Mouse (Mus musculus): ENCODE results near the gene Zfp697.
"Not testable (repeated sequence)": the region's sequence is repeated elsewhere in the genome, so short reads cannot be mapped to it uniquely, and the experiment has no call there.

Zfp697 gene

GRCm38 (mm10) chr3:98614406-98614927, 232.2 kb downstream of the Zfp697 start:
- DNase-seq (ENCODE audit: extremely low read depth, insufficient read length, low spot score), result not testable (repeated sequence)

- DNase-seq (ENCODE audit: extremely low read depth, insufficient read length, low spot score), result not testable (repeated sequence)
These were observed 234.0 kb downstream of the Zfp697 start for GRCm38 (mm10) chr3:98616244-98616643.

GRCm38 (mm10) chr3:98616786-98617185, 234.5 kb downstream of the Zfp697 start:
- DNase-seq (ENCODE audit: extremely low read depth, insufficient read length, low spot score), result not testable (repeated sequence)

- no peak for DNase-seq (ENCODE audit: extremely low read depth, insufficient read length, low spot score)
These were observed 247.4 kb downstream of the Zfp697 start for GRCm38 (mm10) chr3:98629633-98630032.

- no peak for DNase-seq (ENCODE audit: extremely low read depth, insufficient read length, low spot score)
These were observed 247.9 kb downstream of the Zfp697 start, which contains the start of gene Hsd3b5 for GRCm38 (mm10) chr3:98630152-98630551. Gene Hsd3b5, minus strand, starts transcription at chr3:98630252.

- DNase-seq (ENCODE audit: extremely low read depth, insufficient read length, low spot score), result no peak
These were observed 252.9 kb downstream of the Zfp697 start for GRCm38 (mm10) chr3:98635145-98635544.

GRCm38 (mm10) chr3:98680786-98681185, 298.5 kb downstream of the Zfp697 start:
- DNase-seq (ENCODE audit: extremely low read depth, insufficient read length, low spot score), result no peak

GRCm38 (mm10) chr3:98682401-98682800, 300.1 kb downstream of the Zfp697 start:
- DNase-seq (ENCODE audit: extremely low read depth, insufficient read length, low spot score), result no peak

- no peak for DNase-seq (ENCODE audit: extremely low read depth, insufficient read length, low spot score)
These were observed 338.5 kb downstream of the Zfp697 start for GRCm38 (mm10) chr3:98720740-98721139.

GRCm38 (mm10) chr3:98724376-98724775, 342.1 kb downstream of the Zfp697 start, which contains the start of gene Hsd3b2:
Gene Hsd3b2, minus strand, starts transcription at chr3:98724543.
- no peak for DNase-seq (ENCODE audit: extremely low read depth, insufficient read length, low spot score)

GRCm38 (mm10) chr3:98726281-98726680, 344.0 kb downstream of the Zfp697 start:
- no peak for DNase-seq (ENCODE audit: extremely low read depth, insufficient read length, low spot score)

- no peak for DNase-seq (ENCODE audit: extremely low read depth, insufficient read length, low spot score)
These were observed 351.5 kb downstream of the Zfp697 start for GRCm38 (mm10) chr3:98733724-98734123.

- no peak for DNase-seq (ENCODE audit: extremely low read depth, insufficient read length, low spot score)
These were observed 352.1 kb downstream of the Zfp697 start for GRCm38 (mm10) chr3:98734340-98734739.

GRCm38 (mm10) chr3:98741043-98741442, 358.8 kb downstream of the Zfp697 start:
- not testable (repeated sequence) for DNase-seq (ENCODE audit: extremely low read depth, insufficient read length, low spot score)

GRCm38 (mm10) chr3:98752171-98752570, 369.9 kb downstream of the Zfp697 start:
- DNase-seq (ENCODE audit: extremely low read depth, insufficient read length, low spot score), result no peak

- DNase-seq (ENCODE audit: extremely low read depth, insufficient read length, low spot score), result no peak
These were observed 374.6 kb downstream of the Zfp697 start for GRCm38 (mm10) chr3:98756836-98757235.

GRCm38 (mm10) chr3:98764155-98764554, 381.9 kb downstream of the Zfp697 start:
- DNase-seq (ENCODE audit: extremely low read depth, insufficient read length, low spot score), result no peak

- no peak for DNase-seq (ENCODE audit: extremely low read depth, insufficient read length, low spot score)
These were observed 398.7 kb downstream of the Zfp697 start for GRCm38 (mm10) chr3:98780921-98781320.

GRCm38 (mm10) chr3:98782181-98782868, 400.1 kb downstream of the Zfp697 start:
- no peak for DNase-seq (ENCODE audit: extremely low read depth, insufficient read length, low spot score)

- DNase-seq (ENCODE audit: extremely low read depth, insufficient read length, low spot score), result no peak
These were observed 404.3 kb downstream of the Zfp697 start for GRCm38 (mm10) chr3:98786551-98786950.

Data from 3134 (cell line).